Mouse (Mus musculus) small intestine, adult 2 months (tissue): ENCODE measurements around the gene Fblim1. TPM values are rescaled to one million over a fixed set of nuclear protein-coding genes. Genes with fewer than 3 reads are reported as not detected.

Experiments used
- H3K27ac ChIP-seq: fragments of 200-500 bp; 2 replicates; pipeline ENCODE4 v1.5.1; 2012; ENCODE audit warnings: low read depth, low read length, control low read depth, inconsistent platforms; ENCODE audit not compliant: insufficient read depth
- H3K27me3 ChIP-seq: fragments of 200-500 bp; 2 replicates; pipeline ENCODE4 v1.6.1; 2012; ENCODE audit warnings: mild to moderate bottlenecking, moderate library complexity, low read length, inconsistent platforms; ENCODE audit not compliant: control insufficient read depth, insufficient read depth
- H3K36me3 ChIP-seq: fragments of 200-500 bp; 2 replicates; pipeline ENCODE4 v1.6.1; 2012; ENCODE audit warnings: mild to moderate bottlenecking, low read length, control low read depth, inconsistent platforms; ENCODE audit not compliant: control insufficient read depth, insufficient read depth
- H3K4me1 ChIP-seq: fragments of 200-500 bp; 2 replicates; pipeline ENCODE4 v1.6.1; 2012; ENCODE audit warnings: low read length, inconsistent platforms, mixed read lengths; ENCODE audit not compliant: control insufficient read depth, insufficient read depth, insufficient read length
- H3K4me3 ChIP-seq: fragments of 200-500 bp; 2 replicates; pipeline ENCODE4 v1.5.1; 2012; ENCODE audit warnings: low read depth, mild to moderate bottlenecking, control low read depth, inconsistent platforms, low read length, moderate library complexity
- CTCF ChIP-seq: fragments of 200-500 bp; IDR thresholded peaks from 2 replicates; pipeline ENCODE4 v1.5.1; 2012; ENCODE audit warnings: low read depth, mild to moderate bottlenecking, control low read depth, inconsistent platforms, low read length, moderate library complexity, mixed read lengths; ENCODE audit not compliant: insufficient replicate concordance, insufficient read length; ENCODE audit errors: extremely low read depth
- POLR2A ChIP-seq: fragments of 200-500 bp; IDR thresholded peaks from 2 replicates; pipeline ENCODE4 v1.6.1; 2012; ENCODE audit warnings: low read depth, mild to moderate bottlenecking, control low read depth, inconsistent platforms, low read length, moderate library complexity
- WGBS: fragments of 180-500 bp; shearing (Covaris S2); methylation state at CpG from one replicate; pipeline ENCODE4 v1.1.7; 2018; 5-methylcytosine and 5-hydroxymethylcytosine counted together
- polyA plus RNA-seq: library from polyadenylated mRNA; depleted of rRNA; stranded (reverse); fragments of >200 nt; gene quantifications from 2 replicates; pipeline ENCODE4 v1.2.3, GENCODE M21; 2012

The Fblim1 gene
- polyA plus RNA-seq, 1 experiment, result 108 TPM

GRCm38 (mm10) chr4:141599251-141600141 lies 6.4 kb downstream of the Fblim1 start:
- no peak for TF ChIP-seq CTCF
- no peak for TF ChIP-seq POLR2A
- H3K27me3 ChIP-seq, result no peaks in the 10 kb centered on the region
- WGBS, result 2% methylated on average over 51 of the region's 57 CpGs
- peak overlapping the region; percentile 79 for H3K27ac ChIP-seq
- H3K4me3 ChIP-seq, result peak overlapping the region; percentile 79
- peaks cover 26% of the 10 kb centered on the region for H3K4me1 ChIP-seq
- peaks cover 10% of the 10 kb centered on the region for H3K36me3 ChIP-seq

GRCm38 (mm10) chr4:141598894-141599250 lies 7.0 kb downstream of the Fblim1 start:
- TF ChIP-seq CTCF (no peak), POLR2A (no peak)
- no peaks in the 10 kb centered on the region for H3K27me3 ChIP-seq
- peak overlapping the region; percentile 78 for H3K27ac ChIP-seq
- H3K36me3 ChIP-seq, result peaks cover 16% of the 10 kb centered on the region
- H3K4me1 ChIP-seq, result peaks cover 23% of the 10 kb centered on the region
- 6% methylated on average over 9 of the region's 9 CpGs for WGBS
- H3K4me3 ChIP-seq, result peak overlapping the region; percentile 79

DNA sequence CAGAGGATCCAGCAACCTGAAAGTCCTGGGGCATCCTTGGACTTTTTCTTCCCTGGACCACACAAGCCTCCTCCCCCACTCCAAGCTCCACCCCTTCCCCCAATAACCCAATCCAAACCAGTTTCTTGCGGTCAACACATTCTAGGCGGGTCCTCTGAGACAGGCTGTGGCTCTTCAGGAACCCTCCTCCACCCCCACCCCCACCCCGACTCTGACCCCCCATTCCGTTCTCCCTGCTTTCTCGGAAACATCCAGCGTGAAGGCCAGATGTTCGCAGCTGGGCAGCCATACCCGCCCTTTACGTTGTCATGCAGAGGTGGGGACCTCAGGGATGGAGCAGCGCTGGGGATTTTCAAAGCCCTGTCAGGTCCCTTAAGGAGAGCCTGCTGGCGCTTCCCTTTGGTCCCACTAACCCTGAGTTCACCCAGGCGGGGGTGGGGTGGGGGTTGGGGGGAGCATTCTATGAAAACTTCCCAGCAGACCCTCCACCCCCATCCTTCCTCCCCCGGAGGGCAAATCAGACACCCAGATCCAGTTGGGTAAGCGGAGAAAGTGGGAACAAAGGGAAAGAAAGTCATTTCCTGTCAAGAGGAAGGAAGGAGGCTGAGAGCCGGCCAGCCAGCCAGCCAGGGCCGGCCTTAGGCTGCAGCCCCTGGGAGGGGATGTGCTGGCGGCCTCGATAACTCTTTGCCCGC lies 7.5 kb downstream of the Fblim1 start:
- Histone ChIP-seq H3K36me3 (peaks cover 17% of the 10 kb centered on the region), H3K27me3 (no peaks in the 10 kb centered on the region), H3K4me3 (peak overlapping the region; percentile 79), H3K27ac (peak overlapping the region; percentile 78), H3K4me1 (peaks cover 23% of the 10 kb centered on the region)
- 27% methylated on average over 19 of the region's 19 CpGs for WGBS
- TF ChIP-seq POLR2A, result no peak
- TF ChIP-seq CTCF, result no peak

DNA sequence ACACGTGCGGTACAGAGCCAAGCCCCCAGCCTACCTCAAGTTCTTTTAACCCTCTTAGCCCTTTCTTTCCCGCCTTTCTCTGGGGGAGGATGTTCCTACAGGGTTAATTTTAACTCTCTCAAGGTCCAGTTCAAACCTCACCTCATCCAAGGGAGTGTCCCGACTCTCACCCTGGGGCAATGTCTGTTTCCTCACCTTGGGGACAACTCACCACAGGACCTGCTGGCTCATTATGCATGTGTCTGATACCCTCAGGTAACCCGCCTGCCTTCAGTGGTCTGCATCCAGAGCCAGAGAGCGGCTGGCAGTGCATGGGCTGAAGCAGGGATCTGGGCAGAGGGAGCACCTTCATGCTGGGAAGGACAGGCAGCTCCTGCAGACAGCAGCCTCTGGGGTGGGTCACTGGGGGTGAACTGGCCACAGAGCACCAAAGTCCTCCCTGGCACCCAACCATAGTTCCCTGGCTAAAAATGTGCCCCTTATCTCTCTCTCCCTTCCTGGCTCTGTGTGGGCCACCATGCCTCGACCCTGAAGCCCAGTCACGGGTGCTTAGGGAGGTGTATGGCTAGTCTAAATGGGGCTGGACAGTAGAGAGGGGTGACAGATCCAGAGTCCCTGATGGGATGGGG lies 9.1 kb downstream of the Fblim1 start:
- H3K27me3 ChIP-seq, result no peaks in the 10 kb centered on the region
- TF ChIP-seq POLR2A (no peak), CTCF (no peak)
- no peak overlapping the region for H3K4me3 ChIP-seq
- peaks cover 31% of the 10 kb centered on the region for H3K36me3 ChIP-seq
- H3K27ac ChIP-seq, result peak overlapping the region; percentile 62
- peaks cover 21% of the 10 kb centered on the region for H3K4me1 ChIP-seq
- WGBS, result 67% methylated on average over 8 of the region's 8 CpGs

- H3K36me3 ChIP-seq, result peaks cover 37% of the 10 kb centered on the region
- TF ChIP-seq CTCF, result peak; percentile 50; the same call in 1 of the 2 replicates
- no peak for TF ChIP-seq POLR2A
- H3K27ac ChIP-seq, result peak overlapping the region; percentile 62
- H3K4me1 ChIP-seq, result peaks cover 19% of the 10 kb centered on the region
- H3K27me3 ChIP-seq, result no peaks in the 10 kb centered on the region
- 14% methylated on average over 9 of the region's 9 CpGs for WGBS
- no peak overlapping the region for H3K4me3 ChIP-seq
Measured at GRCm38 (mm10) chr4:141595605-141596268, 10.2 kb downstream of the Fblim1 start.

- 93% methylated on average over 11 of the region's 11 CpGs for WGBS
- Histone ChIP-seq H3K27ac (no peak overlapping the region), H3K36me3 (peaks cover 42% of the 10 kb centered on the region)
Measured at GRCm38 (mm10) chr4:141595138-141595537, 10.8 kb downstream of the Fblim1 start.

More at GRCm38 (mm10) chr4:141595138-141595537, 10.8 kb downstream of the Fblim1 start:
- Histone ChIP-seq H3K4me3 (no peak overlapping the region), H3K4me1 (peaks cover 19% of the 10 kb centered on the region), H3K27me3 (no peaks in the 10 kb centered on the region)
- TF ChIP-seq CTCF (no peak), POLR2A (no peak)
